Mouse (Mus musculus) ES-Bruce4 (cell line): ENCODE measurements around the gene Pgp. TPM values are rescaled to one million over a fixed set of nuclear protein-coding genes. Genes with fewer than 3 reads are reported as not detected.
A peak's percentile ranks its signal among the peaks of the same experiment; 100 is the strongest.

Source experiments
- H3K27ac ChIP-seq: 2 replicates; pipeline ENCODE4 v1.5.1; 2012; ENCODE audit warnings: low read length, inconsistent platforms; ENCODE audit not compliant: insufficient read depth
- H3K27me3 ChIP-seq: 2 replicates; pipeline ENCODE4 v1.6.1; 2012; ENCODE audit warnings: mild to moderate bottlenecking, low read length, inconsistent platforms; ENCODE audit not compliant: control insufficient read depth, poor library complexity, insufficient read depth, severe bottlenecking
- H3K36me3 ChIP-seq: 2 replicates; pipeline ENCODE4 v1.6.1; 2012; ENCODE audit warnings: inconsistent platforms, mild to moderate bottlenecking, low read length, moderate library complexity; ENCODE audit not compliant: control insufficient read depth, poor library complexity, insufficient read depth, severe bottlenecking
- H3K4me1 ChIP-seq: one replicate; pipeline ENCODE4 v1.8.1; 2011; ENCODE audit warnings: low read length; ENCODE audit not compliant: control insufficient read depth, insufficient read depth
- H3K4me3 ChIP-seq: 2 replicates; pipeline ENCODE4 v1.5.1; 2011; ENCODE audit warnings: low read depth, mild to moderate bottlenecking, low read length
- H3K9ac ChIP-seq: 2 replicates; pipeline ENCODE4 v1.6.1; 2012; ENCODE audit warnings: low read depth, mild to moderate bottlenecking, inconsistent platforms; ENCODE audit not compliant: poor library complexity, severe bottlenecking
- H3K9me3 ChIP-seq: replicated peaks from 2 replicates; pipeline ENCODE4 v1.6.1; 2012; ENCODE audit warnings: mild to moderate bottlenecking, low read length, inconsistent platforms; ENCODE audit not compliant: control insufficient read depth, poor library complexity, insufficient read depth, severe bottlenecking
- CTCF ChIP-seq: IDR thresholded peaks from one replicate; pipeline ENCODE4 v1.8.1; 2011; ENCODE audit warnings: low read depth, low read length
- EP300 ChIP-seq: IDR thresholded peaks from 2 replicates; pipeline ENCODE4 v1.6.1; 2011; ENCODE audit warnings: low read depth, low read length; ENCODE audit not compliant: insufficient read depth
- POLR2A ChIP-seq: IDR thresholded peaks from one replicate; pipeline ENCODE4 v1.8.1; 2011; ENCODE audit warnings: low read length; ENCODE audit not compliant: insufficient read depth
- polyA plus RNA-seq: library from polyadenylated mRNA; stranded (reverse); fragments of >200 nt; gene quantifications from 2 replicates; pipeline ENCODE4 v1.2.4, GENCODE M21; 2011; ENCODE audit warnings: low read depth; ENCODE audit not compliant: missing spikeins, insufficient read depth, insufficient read length

The Pgp gene
- polyA plus RNA-seq, 1 experiment: 16.4 TPM

DNA sequence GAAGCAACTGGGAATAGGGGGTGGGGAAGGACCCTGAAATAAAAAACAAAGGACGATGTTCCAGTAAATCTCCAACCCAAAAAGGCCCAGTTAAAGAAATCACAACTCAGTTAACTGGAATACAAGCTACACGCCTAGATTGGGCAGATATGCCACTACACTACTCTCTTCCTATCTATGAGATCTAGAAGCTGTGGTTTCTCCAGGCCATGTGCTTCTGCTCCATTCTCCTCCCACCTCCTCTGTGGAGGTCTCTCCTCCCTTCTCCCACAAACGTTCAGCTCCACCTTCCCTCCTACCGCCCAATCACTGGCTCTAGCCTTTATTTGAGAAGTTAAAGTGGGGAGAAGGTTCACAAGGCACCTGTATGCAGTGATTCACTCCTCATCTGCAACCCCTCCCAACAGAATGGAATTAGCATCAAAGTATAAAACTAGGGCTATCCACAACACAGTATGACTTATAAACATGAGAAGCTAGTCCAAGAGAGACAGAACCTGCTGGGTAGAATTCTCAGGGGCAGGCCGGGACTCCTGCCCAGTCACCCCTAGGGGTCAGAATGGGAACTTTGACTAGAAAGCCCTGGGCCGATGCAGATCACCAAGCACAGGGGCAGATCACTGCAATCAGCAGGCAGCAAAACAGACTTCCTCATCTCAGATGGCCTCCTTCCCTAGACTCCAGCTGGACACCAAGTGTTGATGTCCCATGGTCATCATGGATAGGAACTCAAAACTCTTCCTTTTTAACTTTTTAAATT, 6.6 kb upstream of the Pgp start:
- H3K4me3 ChIP-seq: no peak overlapping the region
- no peaks in the 10 kb centered on the region for H3K27me3 ChIP-seq
- H3K4me1 ChIP-seq: no peaks in the 10 kb centered on the region
- H3K9me3 ChIP-seq: no peaks in the 10 kb centered on the region
- H3K36me3 ChIP-seq: peaks cover 5% of the 10 kb centered on the region; the same call in 1 of the 2 replicates
- no peak overlapping the region for H3K27ac ChIP-seq
- TF ChIP-seq EP300 (no peak), CTCF (no peak), POLR2A (no peak)
- 0 out of 2 replicates have a peak overlapping the region, but pooled peaks have one; percentile 14 for H3K9ac ChIP-seq

DNA sequence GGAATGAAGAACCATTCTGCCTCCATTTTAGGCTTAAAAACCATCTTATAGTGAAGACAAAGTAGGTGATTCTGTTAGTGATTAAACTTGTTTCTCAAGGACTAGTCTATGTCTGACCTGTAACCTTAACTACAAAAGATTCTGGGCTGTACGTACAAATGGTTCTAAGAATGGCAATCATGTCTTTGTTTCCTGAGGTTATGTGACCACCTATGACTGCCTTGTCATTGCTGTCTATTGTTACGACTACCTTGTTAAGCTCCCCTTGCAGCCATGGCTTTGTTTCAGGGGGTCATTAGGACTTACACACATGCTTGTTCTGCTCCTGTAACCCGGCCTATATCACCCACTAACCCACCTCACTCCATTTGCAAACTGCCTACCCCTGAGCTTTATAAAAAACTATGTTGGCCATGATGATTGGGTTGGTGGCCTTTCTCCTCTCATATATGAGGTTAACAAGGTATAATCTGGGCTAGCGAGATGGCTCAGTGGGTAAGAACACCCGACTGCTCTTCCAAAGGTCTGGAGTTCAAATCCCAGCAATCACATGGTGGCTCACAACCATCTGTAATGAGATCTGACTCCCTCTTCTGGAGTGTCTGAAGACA, 1.5 kb upstream of the Pgp start:
- no peak for TF ChIP-seq EP300
- TF ChIP-seq CTCF: no peak
- TF ChIP-seq POLR2A: no peak
- Histone ChIP-seq H3K9me3 (no peaks in the 10 kb centered on the region), H3K4me1 (peaks cover 1% of the 10 kb centered on the region), H3K36me3 (peaks cover 5% of the 10 kb centered on the region; the same call in 1 of the 2 replicates), H3K9ac (no peak overlapping the region), H3K27me3 (no peaks in the 10 kb centered on the region), H3K27ac (no peak overlapping the region), H3K4me3 (no peak overlapping the region)

DNA sequence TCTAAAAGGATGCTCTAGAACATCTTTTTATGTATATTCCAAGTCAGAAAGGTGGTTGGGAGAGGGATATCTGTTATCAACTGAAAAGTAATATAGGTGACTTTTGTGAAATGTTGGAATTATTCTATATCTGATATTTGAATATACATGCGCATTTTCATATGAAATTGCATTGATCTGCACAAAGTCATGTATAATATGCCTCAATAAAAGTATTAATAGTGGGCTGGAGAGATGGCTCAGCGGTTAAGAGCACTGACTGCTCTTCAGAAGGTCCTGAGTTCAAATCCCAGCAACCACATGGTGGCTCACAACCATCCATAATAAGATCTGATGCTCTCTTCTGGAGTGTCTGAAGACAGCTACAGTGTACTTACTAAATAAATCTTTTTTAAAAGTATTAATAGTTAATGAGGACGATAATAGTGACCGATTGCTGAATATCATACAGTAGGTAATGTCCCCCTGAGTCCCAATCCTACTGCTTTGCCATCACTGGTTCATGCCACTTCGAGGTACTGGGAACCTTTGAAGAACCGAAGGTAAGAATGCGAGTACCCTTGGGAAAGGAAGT, 769 bp upstream of the Pgp start:
- TF ChIP-seq POLR2A: no peak
- TF ChIP-seq CTCF: no peak
- no peak for TF ChIP-seq EP300
- H3K27me3 ChIP-seq: no peaks in the 10 kb centered on the region
- peaks cover 5% of the 10 kb centered on the region; the same call in 1 of the 2 replicates for H3K36me3 ChIP-seq
- peaks cover 1% of the 10 kb centered on the region for H3K4me1 ChIP-seq
- H3K27ac ChIP-seq: peak overlapping the region; percentile 47
- H3K4me3 ChIP-seq: peak overlapping the region; percentile 93
- H3K9me3 ChIP-seq: no peaks in the 10 kb centered on the region
- H3K9ac ChIP-seq: peak overlapping the region; percentile 40

DNA sequence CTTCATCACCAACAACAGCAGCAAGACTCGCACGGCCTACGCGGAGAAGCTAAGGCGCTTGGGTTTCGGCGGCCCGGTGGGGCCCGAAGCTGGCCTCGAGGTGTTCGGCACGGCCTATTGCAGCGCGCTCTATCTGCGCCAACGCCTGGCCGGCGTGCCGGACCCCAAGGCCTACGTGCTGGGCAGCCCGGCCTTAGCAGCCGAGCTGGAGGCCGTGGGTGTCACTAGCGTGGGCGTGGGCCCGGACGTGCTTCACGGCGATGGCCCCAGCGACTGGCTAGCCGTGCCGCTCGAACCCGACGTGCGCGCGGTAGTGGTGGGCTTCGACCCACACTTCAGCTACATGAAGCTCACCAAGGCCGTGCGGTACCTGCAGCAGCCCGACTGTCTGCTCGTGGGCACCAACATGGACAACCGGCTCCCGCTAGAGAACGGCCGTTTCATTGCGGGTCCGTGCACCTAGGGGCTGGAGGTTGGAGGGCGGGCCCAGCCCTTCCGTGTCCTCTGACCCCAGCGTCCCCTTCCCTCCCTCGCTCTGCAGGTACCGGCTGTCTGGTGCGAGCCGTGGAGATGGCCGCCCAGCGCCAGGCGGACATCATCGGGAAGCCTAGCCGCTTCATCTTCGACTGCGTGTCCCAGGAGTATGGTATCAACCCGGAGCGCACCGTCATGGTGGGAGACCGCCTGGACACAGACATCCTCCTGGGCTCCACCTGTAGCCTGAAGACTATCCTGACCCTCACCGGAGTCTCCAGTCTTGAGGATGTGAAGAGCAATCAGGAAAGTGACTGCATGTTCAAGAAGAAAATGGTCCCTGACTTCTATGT, 722 bp downstream of the Pgp start:
- peak overlapping the region; percentile 81 for H3K9ac ChIP-seq
- no peak overlapping the region for H3K27ac ChIP-seq
- H3K9me3 ChIP-seq: no peaks in the 10 kb centered on the region
- H3K4me1 ChIP-seq: peaks cover 1% of the 10 kb centered on the region
- peak overlapping the region; percentile 71 for H3K4me3 ChIP-seq
- no peaks in the 10 kb centered on the region for H3K27me3 ChIP-seq
- H3K36me3 ChIP-seq: no peaks in the 10 kb centered on the region; the same call in 1 of the 2 replicates
- no peak for TF ChIP-seq EP300
- no peak for TF ChIP-seq CTCF
- no peak for TF ChIP-seq POLR2A

DNA sequence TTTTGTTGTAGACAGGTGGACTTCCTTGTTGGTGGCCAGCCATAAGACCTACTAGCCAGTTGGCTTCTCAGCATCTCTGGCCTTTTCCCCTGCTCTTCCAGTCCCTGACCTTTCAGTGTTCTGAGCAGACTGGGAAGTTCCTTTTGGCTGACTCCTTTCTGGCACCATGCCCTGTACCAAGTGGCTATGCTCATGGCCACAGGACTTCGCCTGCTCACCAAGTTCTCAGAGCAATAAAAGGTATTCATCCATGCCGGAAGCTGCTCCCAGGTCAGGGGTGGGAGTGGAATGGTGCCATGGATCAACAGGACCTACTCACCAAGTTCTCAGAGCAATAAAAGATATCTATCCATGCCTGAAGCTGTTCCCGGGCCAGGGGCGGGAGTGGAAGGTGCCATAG, 2.3 kb downstream of the Pgp start:
- H3K27ac ChIP-seq: no peak overlapping the region
- H3K36me3 ChIP-seq: peaks cover 5% of the 10 kb centered on the region; the same call in 1 of the 2 replicates
- no peak for TF ChIP-seq EP300
- no peak for TF ChIP-seq POLR2A
- TF ChIP-seq CTCF: no peak
- H3K27me3 ChIP-seq: no peaks in the 10 kb centered on the region
- H3K4me1 ChIP-seq: peaks cover 1% of the 10 kb centered on the region
- no peaks in the 10 kb centered on the region for H3K9me3 ChIP-seq
- no peak overlapping the region for H3K4me3 ChIP-seq
- no peak overlapping the region for H3K9ac ChIP-seq
